Comparison of ENCODE assay signal across 8 mouse cellular contexts in genomic region chrX:169980809-169981289, GRCm38 (mm10). TPM values are rescaled to one million over a fixed set of nuclear protein-coding genes. Genes with fewer than 3 reads are reported as not detected.
A peak's percentile ranks its signal among the peaks of the same experiment; 100 is the strongest.
DNase-seq lines count a peak whose midpoint lies in the region; ATAC-seq and TF ChIP-seq lines count a peak whose summit lies in the region.

No protein-coding gene starts in this region.

- no peak for TF ChIP-seq CTCF in small intestine, adult 2 months (IDR thresholded peaks at IDR 0.05; ENCODE audit: extremely low read depth, insufficient read length, insufficient replicate concordance, low read depth, low read length)

- WGBS in small intestine, adult 2 months = 85% methylated on average over 12 of the region's 12 CpGs
- 87% methylated on average over 12 of the region's 12 CpGs for WGBS in hindbrain, embryonic 12.5 days

- no peak overlapping the region for H3K4me3 ChIP-seq in small intestine, adult 2 months (ENCODE audit: low read depth, low read length)
- H3K4me3 ChIP-seq in hindbrain, embryonic 12.5 days = no peak overlapping the region

- H3K36me3 ChIP-seq in small intestine, adult 2 months (ENCODE audit: control insufficient read depth, insufficient read depth, low read length) = peaks cover 14% of the 10 kb centered on the region
- H3K36me3 ChIP-seq in hindbrain, embryonic 12.5 days = peaks cover 53% of the 10 kb centered on the region

- H3K4me1 ChIP-seq in small intestine, adult 2 months (ENCODE audit: control insufficient read depth, insufficient read depth, insufficient read length, low read length) = no peaks in the 10 kb centered on the region
- H3K4me1 ChIP-seq in hindbrain, embryonic 12.5 days = no peaks in the 10 kb centered on the region

- H3K27ac ChIP-seq in small intestine, adult 2 months (ENCODE audit: insufficient read depth, low read depth, low read length) = peak overlapping the region; percentile 48
- no peak overlapping the region for H3K27ac ChIP-seq in hindbrain, embryonic 12.5 days

- DNase-seq in embryo, embryonic 11 days = peak; percentile 18
- DNase-seq in embryo, embryonic 10.5 days (ENCODE audit: low spot score) = no peak
- DNase-seq in left cerebral cortex, postnatal 14 days (ENCODE audit: low spot score in 2 of 2) = peak; percentile 10 to 21
- no peak for DNase-seq in left cerebral cortex, postnatal 4 days
- DNase-seq in adrenal gland, adult 8-10 months = peak; percentile 51
- peak; percentile 45 to 59 for DNase-seq in heart, postnatal 10 days

- H3K9me3 ChIP-seq in hindbrain, embryonic 12.5 days (replicated peaks) = peaks cover 60% of the 10 kb centered on the region

- no peak overlapping the region for H3K9ac ChIP-seq in hindbrain, embryonic 12.5 days

- no peak overlapping the region for H3K4me2 ChIP-seq in hindbrain, embryonic 12.5 days (replicated peaks)

- ATAC-seq in hindbrain, embryonic 12.5 days (ENCODE audit: low FRiP score) = no peak

- H3K27me3 ChIP-seq in small intestine, adult 2 months (ENCODE audit: control insufficient read depth, insufficient read depth, low read length) = no peaks in the 10 kb centered on the region
- H3K27me3 ChIP-seq in hindbrain, embryonic 12.5 days = no peaks in the 10 kb centered on the region

- no peak for TF ChIP-seq POLR2A in small intestine, adult 2 months (IDR thresholded peaks at IDR 0.05; ENCODE audit: low read depth, low read length)

- intact Hi-C loops in left cerebral cortex, postnatal 14 days (cut with DNase I) = no loop called here
- intact Hi-C loops in left cerebral cortex, postnatal 4 days (cut with DNase I) = no loop called here
- intact Hi-C loops in heart, postnatal 10 days (cut with DNase I) = no loop called here

RNA-seq across cellular contexts. Expression of gene Gm21887, which starts 28.6 kb away (rescaled TPM):
- total RNA-seq in left cerebral cortex, postnatal 14 days (2021) = 100 to 1,000 TPM; 193 to 282 TPM
- total RNA-seq in left cerebral cortex, postnatal 4 days (2021) = 100 to 1,000 TPM; 291 to 417 TPM
- 100 to 1,000 TPM; 122 to 338 (median 214) TPM for total RNA-seq in adrenal gland, adult 8-10 months (2022)
- 10 to 100 TPM; 58.4 to 63.1 TPM for total RNA-seq in heart, postnatal 10 days (2021)
- 9.0 and 759 TPM in 2 replicates for polyA plus RNA-seq in small intestine, adult 2 months (2012; rRNA removed)
- 169 and 249 TPM in 2 replicates for polyA plus RNA-seq in hindbrain, embryonic 12.5 days (2016; fragmentation: Nextera tagmentation; extraction: Ambion mirVana)

Comparison
In these comparisons a context has a peak if more than half of its experiments do, and no peak if none do; other contexts are left out.
1. DNase-seq: peak in embryo, embryonic 11 days (single experiment), left cerebral cortex, postnatal 14 days (2 of 2), adrenal gland, adult 8-10 months (single experiment) and heart, postnatal 10 days (2 of 2); none in embryo, embryonic 10.5 days (single experiment) and left cerebral cortex, postnatal 4 days (single experiment).